Mouse (Mus musculus): ENCODE data around the gene Clock.

DNA sequence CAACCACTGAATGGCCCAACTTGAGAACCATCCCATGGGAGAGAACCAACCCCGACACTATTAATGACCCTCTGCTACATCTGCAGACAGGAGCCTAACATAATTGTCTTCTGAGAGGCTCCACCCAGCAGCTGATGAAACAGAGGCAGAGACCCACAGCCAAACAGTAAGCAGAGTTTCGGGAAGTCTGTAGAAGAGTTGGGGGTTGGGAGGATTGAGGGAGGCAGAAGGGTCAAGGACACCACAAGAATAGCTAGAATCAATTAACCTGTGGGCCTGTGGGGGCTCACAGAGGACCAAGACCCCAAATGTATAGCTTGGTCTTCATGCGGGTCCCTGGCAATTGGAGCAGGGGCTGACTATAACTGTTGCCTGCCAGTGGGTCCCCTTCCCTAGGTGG lies 16.3 kb downstream of the Clock start:
- TF ChIP-seq CTCF (IDR thresholded peaks at IDR 0.05; ENCODE audit: low read depth, low read length) (no peak), POLR2A (IDR thresholded peaks at IDR 0.05; ENCODE audit: borderline replicate concordance, low read depth, low read length) (no peak)

Data from bone marrow macrophage, adult 2 months (primary cell).